Comparison of ENCODE assay signal across 7 mouse cellular contexts in the genomic region with DNA sequence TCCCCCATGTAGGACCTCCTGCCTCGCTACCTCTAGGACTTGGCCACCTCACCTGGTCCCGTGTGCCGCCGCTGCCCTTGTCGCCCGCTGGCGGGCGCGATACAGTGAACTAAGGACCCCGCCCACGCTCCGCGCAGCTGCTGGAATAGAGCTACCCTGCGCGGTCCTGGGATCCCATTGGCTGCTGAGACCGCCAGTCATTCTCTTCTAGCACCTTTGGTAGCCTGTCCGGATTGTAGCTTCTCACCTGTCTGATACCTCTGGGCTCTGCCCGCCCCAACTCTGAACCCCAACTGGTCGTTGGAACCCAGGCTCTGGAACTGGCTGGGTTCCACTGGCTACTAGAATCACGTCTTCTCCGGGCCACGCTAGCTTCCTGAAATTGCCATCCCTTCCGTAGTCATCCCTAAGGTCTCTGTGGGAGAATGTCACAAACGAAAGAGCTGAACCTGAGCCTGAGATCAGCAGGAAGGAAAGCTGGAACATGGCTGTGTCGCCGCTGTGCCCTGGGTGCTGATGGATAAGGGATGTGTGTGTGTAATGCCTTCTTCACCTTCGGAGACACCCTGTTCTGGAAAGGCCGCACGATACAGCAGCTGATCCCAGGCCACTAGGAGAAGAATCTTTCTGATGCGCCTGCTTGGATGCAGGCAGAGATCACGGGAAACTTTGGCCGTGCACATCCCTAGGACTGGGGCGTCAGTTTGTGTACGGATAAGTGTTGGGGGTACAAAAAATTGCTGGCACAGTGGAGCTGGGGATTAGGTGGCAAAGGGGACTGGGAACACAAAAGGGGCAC. TPM values are rescaled to one million over a fixed set of nuclear protein-coding genes. Genes with fewer than 3 reads are reported as not detected.
DNase-seq lines count a peak whose midpoint lies in the region; ATAC-seq lines count a peak whose summit lies in the region.

No protein-coding gene starts in this region.

- WGBS in embryonic facial prominence, embryonic 11.5 days, result 3% methylated on average over 34 of the region's 34 CpGs
- 2% methylated on average over 34 of the region's 34 CpGs for WGBS in limb, embryonic 13.5 days
- WGBS in midbrain, embryonic 16.5 days, result 2% methylated on average over 34 of the region's 34 CpGs

- peak overlapping the region; percentile 69 for H3K9ac ChIP-seq in embryonic facial prominence, embryonic 11.5 days (replicated peaks; ENCODE audit: low read length)
- H3K9ac ChIP-seq in limb, embryonic 13.5 days, result peak overlapping the region; percentile 72
- H3K9ac ChIP-seq in midbrain, embryonic 16.5 days (ENCODE audit: low read depth, low read length), result peak overlapping the region; percentile 72

- H3K27me3 ChIP-seq in embryonic facial prominence, embryonic 11.5 days (ENCODE audit: control insufficient read depth, insufficient read depth, low read length), result peaks cover 11% of the 10 kb centered on the region
- peaks cover 40% of the 10 kb centered on the region for H3K27me3 ChIP-seq in limb, embryonic 13.5 days
- H3K27me3 ChIP-seq in midbrain, embryonic 16.5 days (ENCODE audit: control insufficient read depth, insufficient read depth, low read depth, low read length), result peaks cover 5% of the 10 kb centered on the region; the same call in 1 of the 2 replicates

- peak overlapping the region; percentile 85 for H3K4me2 ChIP-seq in embryonic facial prominence, embryonic 11.5 days (ENCODE audit: low read depth, low read length)
- H3K4me2 ChIP-seq in limb, embryonic 13.5 days (replicated peaks), result peak overlapping the region; percentile 77
- H3K4me2 ChIP-seq in midbrain, embryonic 16.5 days (ENCODE audit: low read length), result peak overlapping the region; percentile 85

- peaks cover 13% of the 10 kb centered on the region for H3K4me1 ChIP-seq in embryonic facial prominence, embryonic 11.5 days (ENCODE audit: control insufficient read depth, insufficient read depth, low read length)
- H3K4me1 ChIP-seq in limb, embryonic 13.5 days, result peaks cover 28% of the 10 kb centered on the region
- H3K4me1 ChIP-seq in midbrain, embryonic 16.5 days (ENCODE audit: control insufficient read depth, insufficient read depth, low read length), result peaks cover 25% of the 10 kb centered on the region

- no peak overlapping the region for H3K27ac ChIP-seq in embryonic facial prominence, embryonic 11.5 days (replicated peaks; ENCODE audit: low read depth, low read length)
- H3K27ac ChIP-seq in limb, embryonic 13.5 days, result no peak overlapping the region
- peak overlapping the region; percentile 92 for H3K27ac ChIP-seq in midbrain, embryonic 16.5 days (ENCODE audit: low read length)

- no peaks in the 10 kb centered on the region; the same call in 1 of the 2 replicates for H3K36me3 ChIP-seq in embryonic facial prominence, embryonic 11.5 days (replicated peaks; ENCODE audit: control insufficient read depth, insufficient read depth, low read depth, low read length)
- peaks cover 16% of the 10 kb centered on the region for H3K36me3 ChIP-seq in limb, embryonic 13.5 days
- peaks cover 4% of the 10 kb centered on the region; the same call in 1 of the 2 replicates for H3K36me3 ChIP-seq in midbrain, embryonic 16.5 days (ENCODE audit: control insufficient read depth, insufficient read depth, low read length)

- peak; percentile 87 for DNase-seq in adrenal gland, postnatal 25 days
- peak; percentile 83 for DNase-seq in embryonic facial prominence, embryonic 11.5 days (ENCODE audit: low spot score)
- DNase-seq in heart, adult 8-10 months (ENCODE audit: low spot score), result peak; percentile 75
- DNase-seq in kidney, adult 9 months, result peak; percentile 88
- DNase-seq in spleen, postnatal 36 days (ENCODE audit: low spot score in 2 of 2), result peak; percentile 64 to 68

- peak; percentile 51 for ATAC-seq in embryonic facial prominence, embryonic 11.5 days (replicated peaks; ENCODE audit: insufficient number of reproducible peaks, low FRiP score, low TSS enrichment, low read depth)
- ATAC-seq in limb, embryonic 13.5 days (ENCODE audit: low FRiP score, low read depth), result peak; percentile 45
- peak; percentile 82 for ATAC-seq in midbrain, embryonic 16.5 days

- no peaks in the 10 kb centered on the region for H3K9me3 ChIP-seq in embryonic facial prominence, embryonic 11.5 days (replicated peaks; ENCODE audit: control insufficient read depth, low read length)
- no peaks in the 10 kb centered on the region for H3K9me3 ChIP-seq in limb, embryonic 13.5 days
- no peaks in the 10 kb centered on the region for H3K9me3 ChIP-seq in midbrain, embryonic 16.5 days (replicated peaks; ENCODE audit: control insufficient read depth, low read length, poor library complexity, severe bottlenecking)

- H3K4me3 ChIP-seq in embryonic facial prominence, embryonic 11.5 days (ENCODE audit: low read depth, low read length), result peak overlapping the region; percentile 50
- peak overlapping the region; percentile 57 for H3K4me3 ChIP-seq in limb, embryonic 13.5 days
- peak overlapping the region; percentile 59 for H3K4me3 ChIP-seq in midbrain, embryonic 16.5 days (ENCODE audit: low read depth, low read length)

RNA-seq across cellular contexts. Expression of a gene that starts 0.6 kb away (rescaled TPM):
- total RNA-seq in adrenal gland, postnatal 25 days (2021), result 49.3 and 65.0 TPM in 2 replicates
- polyA plus RNA-seq in embryonic facial prominence, embryonic 11.5 days (2014; fragmentation: Nextera tagmentation; extraction: Ambion mirVana), result 14.7 and 15.4 TPM in 2 replicates
- 10 to 100 TPM in 3 of 4 experiments, 1 to 10 TPM in 1; 9.0 to 10.8 (median 10.3) TPM for total RNA-seq in heart, adult 8-10 months (2022)
- polyA plus RNA-seq in limb, embryonic 13.5 days (2015; fragmentation: Nextera tagmentation; extraction: Ambion mirVana), result 26.0 and 26.5 TPM in 2 replicates
- polyA plus RNA-seq in midbrain, embryonic 16.5 days (2015; fragmentation: Nextera tagmentation; extraction: Ambion mirVana), result 95.9 and 101 TPM in 2 replicates

RNA-seq across cellular contexts. Expression of a gene that starts 1.2 kb away (rescaled TPM):
- total RNA-seq in adrenal gland, postnatal 25 days (2021), result 0.52 TPM in 1 of 2 replicates, not detected in the other
- 0.21 and 0.41 TPM in 2 replicates for polyA plus RNA-seq in embryonic facial prominence, embryonic 11.5 days (2014; fragmentation: Nextera tagmentation; extraction: Ambion mirVana)
- under 1 TPM in 1 of 4 experiments, not detected in 3; 0.46 TPM for total RNA-seq in heart, adult 8-10 months (2022)
- polyA plus RNA-seq in limb, embryonic 13.5 days (2015; fragmentation: Nextera tagmentation; extraction: Ambion mirVana), result 0.41 and 0.56 TPM in 2 replicates
- polyA plus RNA-seq in midbrain, embryonic 16.5 days (2015; fragmentation: Nextera tagmentation; extraction: Ambion mirVana), result 2.9 and 3.9 TPM in 2 replicates

RNA-seq across cellular contexts. Expression of a gene that starts 28.3 kb away (rescaled TPM):
- 3.9 and 5.6 TPM in 2 replicates for total RNA-seq in adrenal gland, postnatal 25 days (2021)
- 2.9 and 6.5 TPM in 2 replicates for polyA plus RNA-seq in embryonic facial prominence, embryonic 11.5 days (2014; fragmentation: Nextera tagmentation; extraction: Ambion mirVana)
- 1 to 10 TPM; 2.5 to 5.5 (median 2.8) TPM for total RNA-seq in heart, adult 8-10 months (2022)
- 18.6 and 20.4 TPM in 2 replicates for polyA plus RNA-seq in limb, embryonic 13.5 days (2015; fragmentation: Nextera tagmentation; extraction: Ambion mirVana)
- 1.3 and 1.9 TPM in 2 replicates for polyA plus RNA-seq in midbrain, embryonic 16.5 days (2015; fragmentation: Nextera tagmentation; extraction: Ambion mirVana)

RNA-seq across cellular contexts. Expression of a gene that starts 32.5 kb away (rescaled TPM):
- total RNA-seq in adrenal gland, postnatal 25 days (2021), result 83.2 and 101 TPM in 2 replicates
- 53.2 and 57.8 TPM in 2 replicates for polyA plus RNA-seq in embryonic facial prominence, embryonic 11.5 days (2014; fragmentation: Nextera tagmentation; extraction: Ambion mirVana)
- total RNA-seq in heart, adult 8-10 months (2022), result 10 to 100 TPM; 53.9 to 70.5 (median 63.8) TPM
- polyA plus RNA-seq in limb, embryonic 13.5 days (2015; fragmentation: Nextera tagmentation; extraction: Ambion mirVana), result 68.8 and 68.9 TPM in 2 replicates
- 15.5 and 17.2 TPM in 2 replicates for polyA plus RNA-seq in midbrain, embryonic 16.5 days (2015; fragmentation: Nextera tagmentation; extraction: Ambion mirVana)

RNA-seq across cellular contexts. Expression of a gene that starts 40.5 kb away (rescaled TPM):
- 47.9 and 53.7 TPM in 2 replicates for total RNA-seq in adrenal gland, postnatal 25 days (2021)
- polyA plus RNA-seq in embryonic facial prominence, embryonic 11.5 days (2014; fragmentation: Nextera tagmentation; extraction: Ambion mirVana), result 62.9 and 66.8 TPM in 2 replicates
- total RNA-seq in heart, adult 8-10 months (2022), result 10 to 100 TPM; 43.9 to 59.9 (median 54.3) TPM
- polyA plus RNA-seq in limb, embryonic 13.5 days (2015; fragmentation: Nextera tagmentation; extraction: Ambion mirVana), result 69.2 and 76.3 TPM in 2 replicates
- polyA plus RNA-seq in midbrain, embryonic 16.5 days (2015; fragmentation: Nextera tagmentation; extraction: Ambion mirVana), result 88.6 and 92.9 TPM in 2 replicates
